Mouse (Mus musculus) thymus, adult 2 months (tissue): ENCODE measurements around the gene Mfsd4b5. TPM values are rescaled to one million over a fixed set of nuclear protein-coding genes. Genes with fewer than 3 reads are reported as not detected.

Experiments used
- DNase-seq: peaks from one replicate; pipeline ENCODE4 v3.0.0; 2021
- H3K27ac ChIP-seq: fragments of 200-500 bp; 2 replicates; pipeline ENCODE4 v1.5.1; 2012; ENCODE audit warnings: low read length, control low read depth; ENCODE audit not compliant: control insufficient read depth, insufficient read depth
- H3K27me3 ChIP-seq: fragments of 200-500 bp; 2 replicates; pipeline ENCODE4 v1.6.1; 2012; ENCODE audit warnings: mild to moderate bottlenecking, low read length, moderate library complexity, mixed read lengths; ENCODE audit not compliant: control insufficient read depth, insufficient read depth
- H3K36me3 ChIP-seq: fragments of 200-500 bp; 2 replicates; pipeline ENCODE4 v1.6.1; 2012; ENCODE audit warnings: mild to moderate bottlenecking, low read length, moderate library complexity; ENCODE audit not compliant: control insufficient read depth, insufficient read depth
- H3K4me1 ChIP-seq: fragments of 200-500 bp; replicated peaks from 2 replicates; pipeline ENCODE4 v1.6.1; 2012; ENCODE audit warnings: low read length; ENCODE audit not compliant: control insufficient read depth, insufficient read depth
- H3K4me3 ChIP-seq: fragments of 200-500 bp; 2 replicates; pipeline ENCODE4 v1.5.1; 2012; ENCODE audit warnings: mild to moderate bottlenecking, low read length, control low read depth, moderate library complexity; ENCODE audit not compliant: control insufficient read depth, insufficient read depth
- CTCF ChIP-seq: fragments of 200-500 bp; IDR thresholded peaks from 2 replicates; pipeline ENCODE4 v1.5.1; 2012; ENCODE audit warnings: mild to moderate bottlenecking, control low read depth, low read length, moderate library complexity, borderline replicate concordance; ENCODE audit not compliant: control insufficient read depth, poor library complexity, insufficient read depth; ENCODE audit errors: extremely low read depth
- POLR2A ChIP-seq: fragments of 200-500 bp; IDR thresholded peaks from 2 replicates; pipeline ENCODE4 v1.6.1; 2012; ENCODE audit warnings: mild to moderate bottlenecking, low read length, control low read depth, moderate library complexity; ENCODE audit not compliant: control insufficient read depth, poor library complexity, insufficient read depth; ENCODE audit errors: extremely low read depth
- WGBS: fragments of 180-500 bp; shearing (Covaris S2); methylation state at CpG from one replicate; pipeline ENCODE4 v1.1.7; 2018; 5-methylcytosine and 5-hydroxymethylcytosine counted together
- polyA plus RNA-seq: library from polyadenylated mRNA; depleted of rRNA; stranded (reverse); fragments of >200 nt; gene quantifications from 2 replicates; pipeline ENCODE4 v1.2.3, GENCODE M21; 2012

Gene Mfsd4b5
- polyA plus RNA-seq, 1 experiment = 0.59 TPM

- Histone ChIP-seq H3K27me3 (no peaks in the 10 kb centered on the region), H3K4me3 (no peak overlapping the region), H3K36me3 (no peaks in the 10 kb centered on the region), H3K4me1 (no peaks in the 10 kb centered on the region), H3K27ac (no peak overlapping the region)
- WGBS = 67% methylated on average over 11 of the region's 11 CpGs
- no peak for TF ChIP-seq POLR2A
- TF ChIP-seq CTCF = no peak
- no peak for DNase-seq
These were observed 11.5 kb downstream of the Mfsd4b5 start for GRCm38 (mm10) chr10:39974982-39975381.

- Histone ChIP-seq H3K36me3 (no peaks in the 10 kb centered on the region), H3K4me1 (no peaks in the 10 kb centered on the region), H3K27me3 (no peaks in the 10 kb centered on the region), H3K27ac (no peak overlapping the region), H3K4me3 (no peak overlapping the region)
- TF ChIP-seq POLR2A = no peak
- no peak for TF ChIP-seq CTCF
- DNase-seq = no peak
- 94% methylated on average over 3 of the region's 3 CpGs for WGBS
These were observed 18.9 kb downstream of the Mfsd4b5 start for GRCm38 (mm10) chr10:39967512-39967911.

GRCm38 (mm10) chr10:39961906-39962305 is 24.5 kb downstream of the Mfsd4b5 start:
- Histone ChIP-seq H3K4me3 (no peak overlapping the region), H3K27ac (no peak overlapping the region), H3K36me3 (no peaks in the 10 kb centered on the region), H3K27me3 (no peaks in the 10 kb centered on the region), H3K4me1 (peaks cover 6% of the 10 kb centered on the region; the same call in 1 of the 2 replicates)
- no peak for DNase-seq
- no peak for TF ChIP-seq CTCF
- TF ChIP-seq POLR2A = no peak
- 25% methylated on average over 1 of the region's 1 CpGs for WGBS

GRCm38 (mm10) chr10:39960441-39960822 is 26.0 kb downstream of the Mfsd4b5 start:
- no peak for DNase-seq
- Histone ChIP-seq H3K4me3 (no peak overlapping the region), H3K36me3 (no peaks in the 10 kb centered on the region), H3K4me1 (peaks cover 6% of the 10 kb centered on the region; the same call in 1 of the 2 replicates), H3K27ac (no peak overlapping the region), H3K27me3 (no peaks in the 10 kb centered on the region)
- TF ChIP-seq CTCF (no peak), POLR2A (no peak)
- WGBS = 57% methylated on average over 11 of the region's 11 CpGs

GRCm38 (mm10) chr10:39959761-39960440 is 26.5 kb downstream of the Mfsd4b5 start, which contains the start of gene Mfsd4b3:
TSS of gene Mfsd4b3 (minus strand) at chr10:39960153.
- peaks cover 6% of the 10 kb centered on the region; the same call in 1 of the 2 replicates for H3K4me1 ChIP-seq
- peak; percentile 96 for DNase-seq
- no peaks in the 10 kb centered on the region for H3K27me3 ChIP-seq
- H3K27ac ChIP-seq = no peak within 1 kb of the TSS
- H3K4me3 ChIP-seq = peak within 1 kb of the TSS; percentile 45
- TF ChIP-seq POLR2A (peak; percentile 53), CTCF (peak; percentile 68; the same call in 1 of the 2 replicates)
- H3K36me3 ChIP-seq = no peaks in the 10 kb centered on the region
- WGBS = 1% methylated on average over 38 of the region's 38 CpGs

- DNase-seq = no peak
- TF ChIP-seq POLR2A (no peak), CTCF (no peak)
- Histone ChIP-seq H3K4me1 (peaks cover 6% of the 10 kb centered on the region; the same call in 1 of the 2 replicates), H3K36me3 (no peaks in the 10 kb centered on the region), H3K4me3 (no peak overlapping the region), H3K27me3 (no peaks in the 10 kb centered on the region), H3K27ac (no peak overlapping the region)
- 36% methylated on average over 4 of the region's 4 CpGs for WGBS
These were observed 28.2 kb downstream of the Mfsd4b5 start for GRCm38 (mm10) chr10:39958266-39958665.

GRCm38 (mm10) chr10:39956340-39956878 is 30.0 kb downstream of the Mfsd4b5 start:
- no peaks in the 10 kb centered on the region for H3K36me3 ChIP-seq
- no peaks in the 10 kb centered on the region for H3K27me3 ChIP-seq
- TF ChIP-seq POLR2A (no peak), CTCF (no peak)
- peaks cover 6% of the 10 kb centered on the region; the same call in 1 of the 2 replicates for H3K4me1 ChIP-seq
- DNase-seq = no peak
- 63% methylated on average over 2 of the region's 2 CpGs for WGBS
- no peak overlapping the region for H3K27ac ChIP-seq
- H3K4me3 ChIP-seq = no peak overlapping the region
